Mouse (Mus musculus): Measurements from ENCODE around the gene Lingo3.
A peak's percentile ranks its signal among the peaks of the same experiment; 100 is the strongest.

The Lingo3 gene

GRCm38 (mm10) chr10:80798150-80799006 lies 45.5 kb downstream of the Lingo3 start, which contains the start of the genes Sf3a2 and Plekhj1:
Sf3a2 (plus strand) TSS chr10:80798198.
Plekhj1 (minus strand) TSS chr10:80798626.
- peak; percentile 98 to 99 for DNase-seq

- DNase-seq: peak in 1 of 2 experiments; percentile 12
Observed at GRCm38 (mm10) chr10:80797186-80798149, 46.4 kb downstream of the Lingo3 start.

DNA sequence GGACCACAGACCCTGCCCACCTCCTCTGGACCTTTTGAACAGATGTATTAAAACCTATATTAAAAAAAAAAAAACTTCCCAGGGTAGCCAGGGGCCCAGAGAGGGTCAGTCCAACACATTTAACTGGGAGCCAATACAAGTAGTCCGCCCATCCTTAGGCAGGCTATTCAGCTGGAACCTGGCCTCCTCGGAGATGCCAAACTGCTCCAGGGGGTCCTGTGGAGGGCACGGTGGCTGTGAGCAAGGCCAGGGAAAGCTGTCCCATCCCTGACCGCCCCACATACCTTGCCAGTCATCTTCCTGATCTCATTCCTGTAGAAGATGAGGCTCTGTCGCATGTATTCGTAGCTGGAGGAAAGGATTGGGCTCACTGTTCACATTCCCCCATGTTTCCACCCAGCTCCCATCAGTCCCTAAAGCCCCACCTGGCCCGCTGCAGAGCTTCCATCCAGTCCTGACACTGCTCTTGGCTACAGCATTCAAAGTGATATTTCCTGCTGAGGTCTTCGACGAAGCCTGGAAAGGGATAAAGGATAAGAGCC lies 47.5 kb downstream of the Lingo3 start:
- peak in 1 of 2 experiments; percentile 48 for DNase-seq

- peak in 1 of 2 experiments; percentile 29 for DNase-seq
Observed at GRCm38 (mm10) chr10:80794750-80795149, 49.1 kb downstream of the Lingo3 start.

- peak in 1 of 2 experiments; percentile 36 for DNase-seq
Observed at GRCm38 (mm10) chr10:80793803-80794202, 50.0 kb downstream of the Lingo3 start.

DNA sequence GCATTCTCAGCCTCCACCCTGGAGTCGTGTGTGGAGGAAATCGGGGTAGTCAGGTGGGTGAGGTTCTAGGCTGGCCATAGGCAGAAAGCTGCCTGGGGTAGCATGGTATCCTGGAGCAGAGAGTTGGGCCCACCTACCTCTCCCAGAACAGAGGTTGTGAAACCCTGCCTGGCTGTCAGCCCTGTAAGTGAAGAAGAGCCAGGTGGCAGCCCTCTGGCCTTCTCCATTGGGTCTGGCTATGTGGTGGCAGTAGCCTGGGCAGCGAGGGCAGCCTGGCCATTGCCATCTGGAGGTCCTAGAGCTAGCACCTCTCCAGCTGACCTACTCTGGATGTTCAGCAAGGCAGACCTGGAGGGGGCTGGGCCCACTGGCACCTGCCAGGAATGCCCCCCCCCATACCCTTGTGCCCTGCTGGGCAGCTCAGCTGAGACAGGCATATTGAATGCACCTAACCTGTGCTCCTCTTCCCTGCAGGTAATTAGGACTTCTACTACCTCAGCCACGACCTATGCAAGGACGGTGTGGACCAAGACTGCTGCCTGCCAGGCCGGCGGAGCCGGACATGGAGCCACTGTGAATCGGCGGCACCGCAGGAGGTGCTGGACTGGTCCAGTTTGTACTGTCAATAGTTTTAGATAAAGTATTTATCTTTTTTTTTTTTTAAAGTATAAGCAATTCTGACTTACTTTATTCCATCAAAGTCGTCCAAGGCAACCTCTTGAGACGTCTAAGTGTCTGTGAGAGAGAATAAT lies 50.6 kb downstream of the Lingo3 start:
- peak; percentile 76 to 81 for DNase-seq

- DNase-seq: peak; percentile 85 to 87
Observed at GRCm38 (mm10) chr10:80792175-80793032, 51.4 kb downstream of the Lingo3 start.

- no peak for DNase-seq
Observed at GRCm38 (mm10) chr10:80791476-80792174, 52.2 kb downstream of the Lingo3 start.

GRCm38 (mm10) chr10:80790761-80791404 lies 53.0 kb downstream of the Lingo3 start:
- DNase-seq: peak in 1 of 2 experiments; percentile 30

- peak in 1 of 2 experiments; percentile 27 for DNase-seq
Observed at GRCm38 (mm10) chr10:80787517-80787916, 56.3 kb downstream of the Lingo3 start.

GRCm38 (mm10) chr10:80785963-80786362 lies 57.9 kb downstream of the Lingo3 start:
- peak in 1 of 2 experiments; percentile 57 for DNase-seq

DNA sequence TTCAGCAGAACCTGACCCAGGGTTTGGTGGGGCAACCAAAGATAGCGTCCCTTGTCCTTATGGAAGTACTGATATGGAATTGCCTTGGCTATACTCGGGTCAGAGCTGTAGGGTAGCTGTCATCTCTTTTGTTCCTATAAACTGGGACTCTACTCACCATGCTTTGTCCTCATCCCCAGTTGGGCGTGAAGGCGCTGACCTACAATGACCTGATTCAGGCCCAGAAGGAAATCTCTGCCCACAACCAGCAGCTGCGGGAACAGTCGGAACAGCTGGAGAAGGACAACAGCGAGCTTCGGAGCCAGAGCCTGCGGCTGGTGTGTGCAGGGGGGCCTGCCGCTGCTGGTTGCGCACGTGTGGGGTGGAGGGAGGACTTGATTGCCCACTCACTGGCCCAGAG lies 59.0 kb downstream of the Lingo3 start:
- DNase-seq: no peak

DNA sequence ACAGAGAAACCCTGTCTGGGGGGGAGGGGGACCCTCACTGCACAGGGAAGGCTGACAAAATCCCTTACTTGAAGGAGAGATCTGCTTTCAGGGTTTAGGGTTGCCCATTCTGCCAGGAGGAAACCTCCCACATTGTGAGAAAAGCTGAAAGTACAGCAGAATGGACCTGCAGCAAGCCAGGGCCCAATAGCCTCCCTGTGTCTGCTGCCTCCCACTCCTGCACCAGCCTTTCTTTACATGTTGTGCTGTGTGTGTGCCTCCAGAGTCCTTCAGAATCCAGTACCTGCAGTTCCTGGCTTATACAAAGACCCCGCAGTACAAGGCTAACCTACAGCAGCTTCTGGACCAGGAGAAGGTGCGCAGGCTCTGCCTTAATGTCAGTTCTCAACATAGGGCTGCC lies 59.5 kb downstream of the Lingo3 start:
- no peak for DNase-seq
